Mouse (Mus musculus): ENCODE data around the gene Slc44a4.

DNA sequence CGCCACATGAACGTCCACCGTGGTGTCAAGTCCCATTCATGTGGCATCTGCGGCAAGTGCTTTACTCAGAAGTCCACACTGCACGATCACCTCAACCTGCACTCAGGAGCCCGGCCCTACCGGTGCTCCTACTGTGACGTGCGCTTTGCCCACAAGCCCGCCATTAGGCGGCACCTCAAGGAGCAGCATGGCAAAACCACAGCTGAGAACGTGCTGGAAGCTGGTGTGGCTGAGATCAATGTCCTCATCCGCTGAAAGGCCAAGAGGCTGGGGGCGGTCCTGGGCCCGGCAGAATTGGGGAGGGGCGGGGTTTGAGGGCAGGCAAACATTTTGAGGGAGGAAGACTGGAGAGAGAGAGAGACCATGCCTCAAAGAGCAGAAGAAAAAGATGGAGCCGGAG, 17.9 kb upstream of the Slc44a4 start:
- TF ChIP-seq POLR2A (IDR thresholded peaks at IDR 0.05; ENCODE audit: insufficient read length, low read depth) (no peak), REST (IDR thresholded peaks at IDR 0.05; ENCODE audit: insufficient read depth, insufficient read length) (no peak), TCF3 (IDR thresholded peaks at IDR 0.05; ENCODE audit: insufficient read length, low read depth) (no peak), TCF12 (IDR thresholded peaks at IDR 0.05; ENCODE audit: insufficient read depth, poor library complexity, severe bottlenecking) (no peak)
